Mouse (Mus musculus) heart, adult 2 months (tissue): ENCODE measurements around the gene Commd7.

Experiments used
- CTCF ChIP-seq: fragments of 200-600 bp; IDR thresholded peaks from 2 replicates; pipeline ENCODE4 v1.8.1; 2022; ENCODE audit warnings: antibody characterized with exemption, mild to moderate bottlenecking, moderate library complexity
- EP300 ChIP-seq: fragments of 200-500 bp; IDR thresholded peaks from 2 replicates; pipeline ENCODE4 v1.6.1; 2011; ENCODE audit warnings: low read depth, low read length, control low read depth; ENCODE audit not compliant: insufficient read depth
- POLR2A ChIP-seq: fragments of 200-500 bp; IDR thresholded peaks from 2 replicates; pipeline ENCODE4 v1.6.1; 2011; ENCODE audit warnings: mild to moderate bottlenecking, low read depth, low read length, control low read depth; ENCODE audit not compliant: insufficient read depth

- no peak for TF ChIP-seq CTCF
- no peak for TF ChIP-seq POLR2A
- no peak for TF ChIP-seq EP300
Observed at GRCm38 (mm10) chr2:153580042-153580441, 52.5 kb downstream of the Commd7 start.
